Mouse (Mus musculus): ENCODE measurements around the gene Fbxw9.

- TF ChIP-seq CTCF (IDR thresholded peaks at IDR 0.05; ENCODE audit: control insufficient read depth, insufficient read depth, low read length) (no peak), POLR2A (IDR thresholded peaks at IDR 0.05; ENCODE audit: borderline replicate concordance, control insufficient read depth, low read depth, low read length) (no peak)
Measured at GRCm38 (mm10) chr8:85095051-85095450, 35.2 kb downstream of the Fbxw9 start.

All from bone marrow, adult 2 months (tissue).